26 mouse cellular contexts compared by ENCODE assay signal in the genomic region with DNA sequence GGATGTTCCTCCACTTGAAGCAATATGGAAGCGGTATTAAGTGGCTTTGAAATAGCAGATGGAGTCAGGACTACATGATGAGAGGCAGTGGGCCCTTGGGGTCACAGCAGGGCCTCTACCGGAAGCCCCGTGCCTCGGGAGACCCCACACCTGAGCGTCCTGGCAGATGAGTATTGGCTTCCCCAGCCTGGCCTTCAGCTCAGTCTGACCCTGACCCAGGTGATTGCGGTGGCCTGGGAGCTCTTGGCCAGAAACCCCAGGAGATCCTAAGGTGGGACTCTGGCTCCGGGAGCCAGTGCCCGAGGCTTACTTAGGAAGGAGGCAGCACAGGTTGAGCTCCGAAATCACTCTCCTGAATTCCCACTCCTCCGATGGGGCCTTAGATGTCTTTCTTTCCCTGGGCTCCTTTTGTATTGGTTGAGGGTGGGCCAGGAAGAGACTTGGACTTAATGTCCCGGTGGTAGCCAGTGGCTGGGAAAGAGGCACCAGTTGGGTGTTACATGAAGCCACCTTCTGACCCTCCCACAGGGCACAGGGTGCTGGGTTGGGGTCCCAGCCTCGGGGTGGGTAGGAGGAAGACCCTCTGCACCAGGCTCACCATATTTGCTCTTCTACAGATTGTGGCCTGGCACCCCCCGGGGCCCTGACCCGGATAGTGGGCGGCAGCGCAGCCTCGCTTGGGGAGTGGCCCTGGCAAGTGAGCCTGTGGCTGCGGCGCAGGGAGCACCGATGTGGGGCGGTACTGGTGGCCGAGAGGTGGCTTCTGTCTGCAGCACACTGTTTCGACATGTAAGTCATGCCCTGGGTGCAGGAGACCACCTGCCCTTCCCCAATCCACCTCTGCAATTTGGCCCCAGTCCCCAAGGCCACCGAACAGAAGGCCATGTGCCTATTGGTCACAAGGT. TPM values are rescaled to one million over a fixed set of nuclear protein-coding genes. Genes with fewer than 3 reads are reported as not detected.
DNase-seq lines count a peak whose midpoint lies in the region; ATAC-seq and TF ChIP-seq lines count a peak whose summit lies in the region.
"Had no signal": no experiment of that assay in that cellular context is flagged by ENCODE, and none has a peak within 500 bp of the region (broad histone marks: within the 10 kb centered on the region; RNA-seq: fewer than 3 reads in every experiment).

No protein-coding gene starts in this region.

- peaks cover 32% of the 10 kb centered on the region for H3K36me3 ChIP-seq in forebrain, embryonic 10.5 days (replicated peaks)
- peaks cover 14% of the 10 kb centered on the region for H3K36me3 ChIP-seq in forebrain, embryonic 12.5 days (replicated peaks)
- H3K36me3 ChIP-seq in limb, embryonic 12.5 days, result peaks cover 25% of the 10 kb centered on the region
- H3K36me3 ChIP-seq in limb, embryonic 10.5 days, result peaks cover 33% of the 10 kb centered on the region
- H3K36me3 ChIP-seq in MEL (ENCODE audit: control insufficient read depth in 1 of 2, insufficient read depth in 2 of 2, low read length in 2 of 2) (peaks cover 0 to 5% of the 10 kb centered on the region in 2 experiments; a peak in 2 of 4 replicates), myocyte (ENCODE audit: control insufficient read depth, insufficient read depth) (no peaks in the 10 kb centered on the region)

- H3K27ac ChIP-seq in forebrain, embryonic 10.5 days, result no peak overlapping the region
- no peak overlapping the region for H3K27ac ChIP-seq in forebrain, embryonic 12.5 days
- H3K27ac ChIP-seq in limb, embryonic 12.5 days, result no peak overlapping the region
- H3K27ac ChIP-seq in limb, embryonic 10.5 days, result no peak overlapping the region; the same call in 1 of the 2 replicates
- H3K27ac ChIP-seq in MEL (ENCODE audit: control insufficient read depth, low read depth, low read length), result no peak overlapping the region
- H3K27ac ChIP-seq: forebrain, embryonic 15.5 days; heart, embryonic 15.5 days; hindbrain, embryonic 15.5 days; limb, embryonic 15.5 days; liver, embryonic 14.5 days; lung, embryonic 15.5 days had no signal

- TF ChIP-seq POLR2A in MEL (IDR thresholded peaks at IDR 0.05; ENCODE audit: control insufficient read depth in 1 of 2, insufficient read depth in 1 of 2, low read depth in 1 of 2, low read length in 2 of 2, poor library complexity in 1 of 2) (0 out of 4 replicates have a peak, but pooled peaks of 1 of the 2 experiments have one; percentile 4), myocyte (IDR thresholded peaks at IDR 0.05; ENCODE audit: insufficient read length, low read depth) (no peak)

- WGBS in forebrain, embryonic 10.5 days, result 76% methylated on average over 24 of the region's 24 CpGs
- 72% methylated on average over 24 of the region's 24 CpGs for WGBS in forebrain, embryonic 12.5 days
- 71% methylated on average over 24 of the region's 24 CpGs for WGBS in limb, embryonic 12.5 days
- 69% methylated on average over 24 of the region's 24 CpGs for WGBS in limb, embryonic 10.5 days

- H3K9ac ChIP-seq in forebrain, embryonic 12.5 days, result no peak overlapping the region
- peak overlapping the region; percentile 23; the same call in 1 of the 2 replicates for H3K9ac ChIP-seq in limb, embryonic 12.5 days (replicated peaks)
- H3K9ac ChIP-seq in MEL (ENCODE audit: control insufficient read depth, low read depth, low read length, poor library complexity, severe bottlenecking), result no peak overlapping the region
- H3K9ac ChIP-seq: forebrain, embryonic 15.5 days; hindbrain, embryonic 15.5 days; liver, embryonic 14.5 days; lung, embryonic 15.5 days had no signal

- H3K4me1 ChIP-seq in forebrain, embryonic 10.5 days, result peaks cover 30% of the 10 kb centered on the region
- H3K4me1 ChIP-seq in forebrain, embryonic 12.5 days, result peaks cover 27% of the 10 kb centered on the region
- H3K4me1 ChIP-seq in limb, embryonic 12.5 days (replicated peaks), result peaks cover 21% of the 10 kb centered on the region
- peaks cover 39% of the 10 kb centered on the region for H3K4me1 ChIP-seq in limb, embryonic 10.5 days
- H3K4me1 ChIP-seq in MEL (ENCODE audit: control insufficient read depth in 1 of 2, insufficient read depth in 2 of 2, low read length in 2 of 2), result peaks cover 0 to 8% of the 10 kb centered on the region in 2 experiments; a peak in 2 of 4 replicates

- H3K4me2 ChIP-seq in forebrain, embryonic 12.5 days, result no peak overlapping the region
- H3K4me2 ChIP-seq in limb, embryonic 12.5 days, result no peak overlapping the region
- H3K4me2 ChIP-seq in myocyte (ENCODE audit: low read depth), result no peak overlapping the region
- H3K4me2 ChIP-seq: forebrain, embryonic 15.5 days; lung, embryonic 15.5 days had no signal

- no peak for TF ChIP-seq RAD21 in MEL (IDR thresholded peaks at IDR 0.05; ENCODE audit: low read depth, low read length)

- peaks cover 17% of the 10 kb centered on the region for H3K79me2 ChIP-seq in MEL (ENCODE audit: control insufficient read depth, insufficient read depth, low read length, poor library complexity)
- peaks cover 13% of the 10 kb centered on the region for H3K79me2 ChIP-seq in myocyte (ENCODE audit: control insufficient read depth, insufficient read depth)

- peaks cover 12% of the 10 kb centered on the region for H3K27me3 ChIP-seq in forebrain, embryonic 10.5 days (ENCODE audit: poor library complexity, severe bottlenecking)
- H3K27me3 ChIP-seq in forebrain, embryonic 12.5 days, result no peaks in the 10 kb centered on the region
- H3K27me3 ChIP-seq in limb, embryonic 12.5 days, result 0 out of 2 replicates have a peak, but pooled peaks cover 9% of the 10 kb centered on the region
- H3K27me3 ChIP-seq in limb, embryonic 10.5 days (ENCODE audit: low read depth, poor library complexity, severe bottlenecking), result 0 out of 2 replicates have a peak, but pooled peaks cover 11% of the 10 kb centered on the region
- H3K27me3 ChIP-seq in MEL (ENCODE audit: control insufficient read depth in 1 of 2, insufficient read depth in 2 of 2, low read length in 2 of 2) (no peaks in the 10 kb centered on the region), myocyte (ENCODE audit: control insufficient read depth, insufficient read depth, insufficient read length) (no peaks in the 10 kb centered on the region)
- H3K27me3 ChIP-seq: CH12.LX; forebrain, embryonic 15.5 days; hindbrain, embryonic 15.5 days; limb, embryonic 15.5 days; lung, embryonic 15.5 days had no signal

- 0 out of 2 replicates have a peak overlapping the region, but pooled peaks have one; percentile 4 for H3K4me3 ChIP-seq in forebrain, embryonic 10.5 days
- H3K4me3 ChIP-seq in forebrain, embryonic 12.5 days (replicated peaks), result no peak overlapping the region
- no peak overlapping the region for H3K4me3 ChIP-seq in limb, embryonic 12.5 days (replicated peaks)
- no peak overlapping the region for H3K4me3 ChIP-seq in limb, embryonic 10.5 days
- no peak overlapping the region for H3K4me3 ChIP-seq in MEL (ENCODE audit: control insufficient read depth in 1 of 2, insufficient read depth in 1 of 2, low read depth in 2 of 2, low read length in 2 of 2)
- H3K4me3 ChIP-seq in myocyte, result no peak overlapping the region
- H3K4me3 ChIP-seq: forebrain, embryonic 15.5 days; hindbrain, embryonic 15.5 days; limb, embryonic 15.5 days; lung, embryonic 15.5 days had no signal

- no peak for DNase-seq in forebrain, embryonic 10.5 days (ENCODE audit: extremely low spot score, low spot score)
- DNase-seq in limb, embryonic 10.5 days (ENCODE audit: low spot score), result no peak
- no peak for DNase-seq in MEL (ENCODE audit: low read depth, low spot score)
- DNase-seq in kidney, adult 8-10 months, result no peak
- DNase-seq: B cell, adult 2 months; cerebellum, postnatal 14 days; gastrocnemius, postnatal 14 days; heart, adult 18-20 months; kidney, adult 9 months; kidney, postnatal 25 days; lung, postnatal 36 days; thymus, postnatal 25 days had no signal

- no peak for ATAC-seq in forebrain, embryonic 12.5 days (ENCODE audit: low FRiP score)
- ATAC-seq in limb, embryonic 12.5 days (ENCODE audit: insufficient number of reproducible peaks, insufficient read depth, low FRiP score, low TSS enrichment, low read depth), result no peak
- ATAC-seq: forebrain, embryonic 15.5 days; midbrain, embryonic 16.5 days had no signal

- TF ChIP-seq CTCF in MEL (IDR thresholded peaks at IDR 0.05 in 2 of 3, conservative IDR thresholded peaks at IDR 0.05 in 1 of 3; ENCODE audit: control insufficient read depth in 1 of 3, insufficient read depth in 1 of 3, low read depth in 2 of 3, low read length in 3 of 3, poor library complexity in 1 of 3, severe bottlenecking in 1 of 3), result no peak

- no peak overlapping the region for H3ac ChIP-seq in myocyte (ENCODE audit: control insufficient read depth, insufficient read length)

- no peak for TF ChIP-seq EP300 in MEL (IDR thresholded peaks at IDR 0.05; ENCODE audit: low read depth in 1 of 2, low read length in 2 of 2)

- peaks cover 11% of the 10 kb centered on the region for H3K9me3 ChIP-seq in forebrain, embryonic 10.5 days
- H3K9me3 ChIP-seq in forebrain, embryonic 12.5 days, result 0 out of 2 replicates have a peak, but pooled peaks cover 3% of the 10 kb centered on the region
- H3K9me3 ChIP-seq in limb, embryonic 12.5 days, result no peaks in the 10 kb centered on the region; the same call in 1 of the 2 replicates
- no peaks in the 10 kb centered on the region for H3K9me3 ChIP-seq in limb, embryonic 10.5 days (replicated peaks)
- H3K9me3 ChIP-seq in MEL (replicated peaks; ENCODE audit: insufficient read depth, low read length), result no peaks in the 10 kb centered on the region
- H3K9me3 ChIP-seq: forebrain, embryonic 15.5 days; heart, embryonic 15.5 days; hindbrain, embryonic 15.5 days; limb, embryonic 15.5 days; lung, embryonic 15.5 days had no signal

RNA-seq across cellular contexts. Expression of gene Timm13, which starts 3.9 kb away (rescaled TPM):
- polyA plus RNA-seq in forebrain, embryonic 10.5 days (2016; fragmentation: Nextera tagmentation; extraction: Ambion mirVana), result 395 and 401 TPM in 2 replicates
- 311 and 314 TPM in 2 replicates for polyA plus RNA-seq in forebrain, embryonic 12.5 days (2016; fragmentation: Nextera tagmentation; extraction: Ambion mirVana)
- 318 and 327 TPM in 2 replicates for polyA plus RNA-seq in limb, embryonic 12.5 days (2016; fragmentation: Nextera tagmentation; extraction: Ambion mirVana)
- polyA plus RNA-seq in limb, embryonic 10.5 days (2016; fragmentation: Nextera tagmentation; extraction: Ambion mirVana), result 342 and 401 TPM in 2 replicates
- 349 and 366 TPM in 2 replicates for total RNA-seq in MEL (2012; rRNA removed)
- polyA plus RNA-seq in MEL (2012; ENCODE audit: insufficient read depth in 1 of 2, insufficient read length in 2 of 2, low read depth in 1 of 2, low replicate concordance in 2 of 2, missing spikeins in 1 of 2) (100 to 1,000 TPM; 329 to 645 TPM), myocyte (2012; fragmentation: generic; extraction: Trizol) (225 TPM)

RNA-seq across cellular contexts. Expression of gene Lmnb2, which starts 21.2 kb away (rescaled TPM):
- polyA plus RNA-seq in forebrain, embryonic 10.5 days (2016; fragmentation: Nextera tagmentation; extraction: Ambion mirVana), result 85.6 and 89.5 TPM in 2 replicates
- polyA plus RNA-seq in forebrain, embryonic 12.5 days (2016; fragmentation: Nextera tagmentation; extraction: Ambion mirVana), result 67.7 and 73.8 TPM in 2 replicates
- 74.8 and 75.2 TPM in 2 replicates for polyA plus RNA-seq in limb, embryonic 12.5 days (2016; fragmentation: Nextera tagmentation; extraction: Ambion mirVana)
- polyA plus RNA-seq in limb, embryonic 10.5 days (2016; fragmentation: Nextera tagmentation; extraction: Ambion mirVana), result 85.0 and 85.4 TPM in 2 replicates
- 28.4 and 32.8 TPM in 2 replicates for total RNA-seq in MEL (2012; rRNA removed)
- 10 to 100 TPM in 1 of 2 experiments, not detected in 1; 29.9 TPM for polyA plus RNA-seq in MEL (2012; ENCODE audit: insufficient read depth in 1 of 2, insufficient read length in 2 of 2, low read depth in 1 of 2, low replicate concordance in 2 of 2, missing spikeins in 1 of 2)
- 65.2 TPM for polyA plus RNA-seq in myocyte (2012; fragmentation: generic; extraction: Trizol)

RNA-seq across cellular contexts. Expression of gene Tmprss9, which starts 25.2 kb away (rescaled TPM):
- polyA plus RNA-seq in forebrain, embryonic 10.5 days (2016; fragmentation: Nextera tagmentation; extraction: Ambion mirVana), result 0.05 TPM in 1 of 2 replicates, not detected in the other
- polyA plus RNA-seq in forebrain, embryonic 12.5 days (2016; fragmentation: Nextera tagmentation; extraction: Ambion mirVana), result 0.06 and 0.08 TPM in 2 replicates
- polyA plus RNA-seq in limb, embryonic 12.5 days (2016; fragmentation: Nextera tagmentation; extraction: Ambion mirVana), result 0.08 TPM in 1 of 2 replicates, not detected in the other
- 0.04 TPM in 2 replicates for polyA plus RNA-seq in limb, embryonic 10.5 days (2016; fragmentation: Nextera tagmentation; extraction: Ambion mirVana)
- total RNA-seq in MEL (2012; rRNA removed), result 0.07 and 0.15 TPM in 2 replicates
- under 1 TPM in 1 of 2 experiments, not detected in 1; 0.25 TPM for polyA plus RNA-seq in MEL (2012; ENCODE audit: insufficient read depth in 1 of 2, insufficient read length in 2 of 2, low read depth in 1 of 2, low replicate concordance in 2 of 2, missing spikeins in 1 of 2)
- polyA plus RNA-seq in myocyte (2012; fragmentation: generic; extraction: Trizol), result 0.05 TPM
- total RNA-seq: adrenal gland, postnatal 36 days; heart, adult 18-20 months; hematopoietic stem cell, adult 5-6 weeks; megakaryocyte-erythroid progenitor cell, adult 5-6 weeks had no signal
- polyA plus RNA-seq: limb, embryonic 15.5 days; lung, embryonic 15.5 days had no signal

RNA-seq across cellular contexts. Expression of gene Gadd45b, which starts 33.0 kb away (rescaled TPM):
- polyA plus RNA-seq in forebrain, embryonic 10.5 days (2016; fragmentation: Nextera tagmentation; extraction: Ambion mirVana), result 5.9 and 6.3 TPM in 2 replicates
- polyA plus RNA-seq in forebrain, embryonic 12.5 days (2016; fragmentation: Nextera tagmentation; extraction: Ambion mirVana), result 8.2 and 9.8 TPM in 2 replicates
- 19.4 and 20.6 TPM in 2 replicates for polyA plus RNA-seq in limb, embryonic 12.5 days (2016; fragmentation: Nextera tagmentation; extraction: Ambion mirVana)
- 4.5 and 9.8 TPM in 2 replicates for polyA plus RNA-seq in limb, embryonic 10.5 days (2016; fragmentation: Nextera tagmentation; extraction: Ambion mirVana)
- total RNA-seq in MEL (2012; rRNA removed), result 13.3 and 13.4 TPM in 2 replicates
- polyA plus RNA-seq in MEL (2012; ENCODE audit: insufficient read depth in 1 of 2, insufficient read length in 2 of 2, low read depth in 1 of 2, low replicate concordance in 2 of 2, missing spikeins in 1 of 2) (10 to 100 TPM in 1 of 2 experiments, not detected in 1; 10.1 TPM), myocyte (2012; fragmentation: generic; extraction: Trizol) (52.2 TPM)

RNA-seq across cellular contexts. Expression of gene Sppl2b, which starts 41.8 kb away (rescaled TPM):
- polyA plus RNA-seq in forebrain, embryonic 10.5 days (2016; fragmentation: Nextera tagmentation; extraction: Ambion mirVana), result 43.9 and 44.9 TPM in 2 replicates
- polyA plus RNA-seq in forebrain, embryonic 12.5 days (2016; fragmentation: Nextera tagmentation; extraction: Ambion mirVana), result 43.3 and 44.0 TPM in 2 replicates
- 43.7 and 50.3 TPM in 2 replicates for polyA plus RNA-seq in limb, embryonic 12.5 days (2016; fragmentation: Nextera tagmentation; extraction: Ambion mirVana)
- polyA plus RNA-seq in limb, embryonic 10.5 days (2016; fragmentation: Nextera tagmentation; extraction: Ambion mirVana), result 44.9 and 48.5 TPM in 2 replicates
- total RNA-seq in MEL (2012; rRNA removed), result 38.6 and 52.0 TPM in 2 replicates
- 10 to 100 TPM in 1 of 2 experiments, not detected in 1; 65.9 TPM for polyA plus RNA-seq in MEL (2012; ENCODE audit: insufficient read depth in 1 of 2, insufficient read length in 2 of 2, low read depth in 1 of 2, low replicate concordance in 2 of 2, missing spikeins in 1 of 2)
- 31.0 TPM for polyA plus RNA-seq in myocyte (2012; fragmentation: generic; extraction: Trizol)
